Mouse (Mus musculus) cortical plate, adult 2 months (tissue): ENCODE data around the gene Cpb2.

Experiments
- CTCF ChIP-seq: fragments of 200-500 bp; IDR thresholded peaks from 2 replicates; pipeline ENCODE4 v1.5.1; 2011; ENCODE audit warnings: mild to moderate bottlenecking, control low read depth, low read length; ENCODE audit not compliant: insufficient read depth; ENCODE audit errors: extremely low read depth
- POLR2A ChIP-seq: fragments of 200-500 bp; IDR thresholded peaks from 2 replicates; pipeline ENCODE4 v1.6.1; 2011; ENCODE audit warnings: mild to moderate bottlenecking, low read length, control low read depth; ENCODE audit not compliant: insufficient read depth; ENCODE audit errors: extremely low read depth

- TF ChIP-seq CTCF (no peak), POLR2A (no peak)
Measured at GRCm38 (mm10) chr14:75237096-75237495, 5.0 kb upstream of the Cpb2 start.
